Mouse (Mus musculus): ENCODE data around the gene Filip1. TPM values are rescaled to one million over a fixed set of nuclear protein-coding genes. Genes with fewer than 3 reads are reported as not detected.
"Not testable (repeated sequence)": the region's sequence is repeated elsewhere in the genome, so short reads cannot be mapped to it uniquely, and the experiment has no call there.

Gene Filip1
- 1.9 and 2.5 TPM in 2 replicates for polyA plus RNA-seq (2015; fragmentation: Nextera tagmentation; extraction: Ambion mirVana)

GRCm38 (mm10) chr9:80012751-80013150 lies at the start of gene Filip1:
Gene Filip1 (minus strand): TSS chr9:80012851.
- Histone ChIP-seq H3K9ac (ENCODE audit: low read depth, low read length) (no peak within 1 kb of the TSS), H3K4me1 (ENCODE audit: control insufficient read depth, insufficient read depth, low read depth, low read length) (no peaks in the 10 kb centered on the region), H3K27ac (ENCODE audit: low read depth, low read length) (no peak within 1 kb of the TSS), H3K36me3 (ENCODE audit: control insufficient read depth, insufficient read depth, low read length) (no peaks in the 10 kb centered on the region), H3K9me3 (ENCODE audit: control insufficient read depth, low read length) (no peaks in the 10 kb centered on the region), H3K4me2 (ENCODE audit: low read length) (no peak within 1 kb of the TSS), H3K27me3 (replicated peaks; ENCODE audit: control insufficient read depth, insufficient read depth, low read length) (no peaks in the 10 kb centered on the region), H3K4me3 (ENCODE audit: low read length) (no peak within 1 kb of the TSS)
- WGBS, result 74% methylated on average over 7 of the region's 7 CpGs
- no peak for ATAC-seq

GRCm38 (mm10) chr9:80057690-80058089 lies 45.0 kb upstream of the Filip1 start:
- WGBS, result 80% methylated on average over 2 of the region's 2 CpGs
- no peak overlapping the region for H3K9ac ChIP-seq (ENCODE audit: low read depth, low read length)
- no peaks in the 10 kb centered on the region for H3K4me1 ChIP-seq (ENCODE audit: control insufficient read depth, insufficient read depth, low read depth, low read length)

GRCm38 (mm10) chr9:80052951-80053350 lies 40.3 kb upstream of the Filip1 start:
- H3K27me3 ChIP-seq (replicated peaks; ENCODE audit: control insufficient read depth, insufficient read depth, low read length), result no peaks in the 10 kb centered on the region
- no peaks in the 10 kb centered on the region for H3K4me1 ChIP-seq (ENCODE audit: control insufficient read depth, insufficient read depth, low read depth, low read length)
- no peak for ATAC-seq
- no peaks in the 10 kb centered on the region for H3K9me3 ChIP-seq (ENCODE audit: control insufficient read depth, low read length)
- no peaks in the 10 kb centered on the region for H3K36me3 ChIP-seq (ENCODE audit: control insufficient read depth, insufficient read depth, low read length)
- H3K4me2 ChIP-seq (ENCODE audit: low read length), result no peak overlapping the region
- H3K27ac ChIP-seq (ENCODE audit: low read depth, low read length), result no peak overlapping the region
- H3K9ac ChIP-seq (ENCODE audit: low read depth, low read length), result no peak overlapping the region
- 86% methylated on average over 5 of the region's 5 CpGs for WGBS
- no peak overlapping the region for H3K4me3 ChIP-seq (ENCODE audit: low read length)

More at GRCm38 (mm10) chr9:80057690-80058089, 45.0 kb upstream of the Filip1 start:
- no peak overlapping the region for H3K4me3 ChIP-seq (ENCODE audit: low read length)
- ATAC-seq, result no peak
- H3K27me3 ChIP-seq (replicated peaks; ENCODE audit: control insufficient read depth, insufficient read depth, low read length), result no peaks in the 10 kb centered on the region
- no peaks in the 10 kb centered on the region for H3K36me3 ChIP-seq (ENCODE audit: control insufficient read depth, insufficient read depth, low read length)
- H3K27ac ChIP-seq (ENCODE audit: low read depth, low read length), result no peak overlapping the region
- H3K9me3 ChIP-seq (ENCODE audit: control insufficient read depth, low read length), result no peaks in the 10 kb centered on the region
- H3K4me2 ChIP-seq (ENCODE audit: low read length), result no peak overlapping the region

- 42% methylated on average over 5 of the region's 5 CpGs for WGBS
- not testable (repeated sequence) for H3K27ac ChIP-seq (ENCODE audit: low read depth, low read length); H3K4me3 ChIP-seq (ENCODE audit: low read length); H3K9me3 ChIP-seq (ENCODE audit: control insufficient read depth, low read length); H3K4me2 ChIP-seq (ENCODE audit: low read length); ATAC-seq; H3K27me3 ChIP-seq (replicated peaks; ENCODE audit: control insufficient read depth, insufficient read depth, low read length); H3K36me3 ChIP-seq (ENCODE audit: control insufficient read depth, insufficient read depth, low read length); H3K9ac ChIP-seq (ENCODE audit: low read depth, low read length); H3K4me1 ChIP-seq (ENCODE audit: control insufficient read depth, insufficient read depth, low read depth, low read length)
These were observed 36.6 kb upstream of the Filip1 start for GRCm38 (mm10) chr9:80049271-80049670.

- ATAC-seq; H3K9me3 ChIP-seq (ENCODE audit: control insufficient read depth, low read length); H3K4me1 ChIP-seq (ENCODE audit: control insufficient read depth, insufficient read depth, low read depth, low read length); H3K36me3 ChIP-seq (ENCODE audit: control insufficient read depth, insufficient read depth, low read length); H3K9ac ChIP-seq (ENCODE audit: low read depth, low read length); H3K4me3 ChIP-seq (ENCODE audit: low read length); H3K27ac ChIP-seq (ENCODE audit: low read depth, low read length); H3K27me3 ChIP-seq (replicated peaks; ENCODE audit: control insufficient read depth, insufficient read depth, low read length); H3K4me2 ChIP-seq (ENCODE audit: low read length): not testable (repeated sequence)
- WGBS, result 80% methylated on average over 4 of the region's 4 CpGs
These were observed 31.6 kb upstream of the Filip1 start for GRCm38 (mm10) chr9:80044301-80044700.

GRCm38 (mm10) chr9:80039296-80039815 lies 26.7 kb upstream of the Filip1 start:
- Histone ChIP-seq H3K4me2 (ENCODE audit: low read length) (no peak overlapping the region), H3K9ac (ENCODE audit: low read depth, low read length) (no peak overlapping the region), H3K36me3 (ENCODE audit: control insufficient read depth, insufficient read depth, low read length) (no peaks in the 10 kb centered on the region), H3K27me3 (replicated peaks; ENCODE audit: control insufficient read depth, insufficient read depth, low read length) (no peaks in the 10 kb centered on the region), H3K4me3 (ENCODE audit: low read length) (no peak overlapping the region), H3K27ac (ENCODE audit: low read depth, low read length) (no peak overlapping the region), H3K9me3 (ENCODE audit: control insufficient read depth, low read length) (no peaks in the 10 kb centered on the region), H3K4me1 (ENCODE audit: control insufficient read depth, insufficient read depth, low read depth, low read length) (no peaks in the 10 kb centered on the region)
- WGBS, result 9% methylated on average over 2 of the region's 2 CpGs
- no peak for ATAC-seq

- ATAC-seq, result no peak
- no peak overlapping the region for H3K4me3 ChIP-seq (ENCODE audit: low read length)
- no peak overlapping the region for H3K9ac ChIP-seq (ENCODE audit: low read depth, low read length)
- H3K27me3 ChIP-seq (replicated peaks; ENCODE audit: control insufficient read depth, insufficient read depth, low read length), result no peaks in the 10 kb centered on the region
- no peaks in the 10 kb centered on the region for H3K9me3 ChIP-seq (ENCODE audit: control insufficient read depth, low read length)
- H3K4me2 ChIP-seq (ENCODE audit: low read length), result no peak overlapping the region
- H3K27ac ChIP-seq (ENCODE audit: low read depth, low read length), result no peak overlapping the region
- no peaks in the 10 kb centered on the region for H3K36me3 ChIP-seq (ENCODE audit: control insufficient read depth, insufficient read depth, low read length)
- H3K4me1 ChIP-seq (ENCODE audit: control insufficient read depth, insufficient read depth, low read depth, low read length), result no peaks in the 10 kb centered on the region
These were observed 25.3 kb upstream of the Filip1 start for GRCm38 (mm10) chr9:80037997-80038383.

GRCm38 (mm10) chr9:80037262-80037996 lies 24.8 kb upstream of the Filip1 start:
- no peak overlapping the region for H3K4me2 ChIP-seq (ENCODE audit: low read length)
- H3K9ac ChIP-seq (ENCODE audit: low read depth, low read length), result no peak overlapping the region
- no peaks in the 10 kb centered on the region for H3K4me1 ChIP-seq (ENCODE audit: control insufficient read depth, insufficient read depth, low read depth, low read length)
- H3K27ac ChIP-seq (ENCODE audit: low read depth, low read length), result no peak overlapping the region
- no peak overlapping the region for H3K4me3 ChIP-seq (ENCODE audit: low read length)
- WGBS, result 91% methylated on average over 13 of the region's 13 CpGs
- no peaks in the 10 kb centered on the region for H3K9me3 ChIP-seq (ENCODE audit: control insufficient read depth, low read length)
- no peak for ATAC-seq
- no peaks in the 10 kb centered on the region for H3K36me3 ChIP-seq (ENCODE audit: control insufficient read depth, insufficient read depth, low read length)
- no peaks in the 10 kb centered on the region for H3K27me3 ChIP-seq (replicated peaks; ENCODE audit: control insufficient read depth, insufficient read depth, low read length)

GRCm38 (mm10) chr9:80026581-80027021 lies 13.9 kb upstream of the Filip1 start:
- no peaks in the 10 kb centered on the region for H3K4me1 ChIP-seq (ENCODE audit: control insufficient read depth, insufficient read depth, low read depth, low read length)
- no peak overlapping the region for H3K27ac ChIP-seq (ENCODE audit: low read depth, low read length)
- WGBS, result 72% methylated on average over 6 of the region's 6 CpGs
- no peaks in the 10 kb centered on the region for H3K36me3 ChIP-seq (ENCODE audit: control insufficient read depth, insufficient read depth, low read length)
- no peak overlapping the region for H3K9ac ChIP-seq (ENCODE audit: low read depth, low read length)
- ATAC-seq, result no peak
- no peak overlapping the region for H3K4me2 ChIP-seq (ENCODE audit: low read length)
- no peak overlapping the region for H3K4me3 ChIP-seq (ENCODE audit: low read length)
- no peaks in the 10 kb centered on the region for H3K9me3 ChIP-seq (ENCODE audit: control insufficient read depth, low read length)
- no peaks in the 10 kb centered on the region for H3K27me3 ChIP-seq (replicated peaks; ENCODE audit: control insufficient read depth, insufficient read depth, low read length)
